Mouse (Mus musculus): ENCODE results near the gene Eogt. TPM values are rescaled to one million over a fixed set of nuclear protein-coding genes. Genes with fewer than 3 reads are reported as not detected.

Eogt gene
- 10 to 100 TPM in 22 of 26 experiments, 1 to 10 TPM in 4; 5.0 to 23.7 (median 15.8) TPM for total RNA-seq (2018; cell fraction: chromatin; rRNA removed)
- total RNA-seq (2018; cell fraction: cytosol; rRNA removed): 10 to 100 TPM in 21 of 26 experiments, 1 to 10 TPM in 5; 7.6 to 13.3 (median 10.6) TPM
- 10 to 100 TPM in 23 of 26 experiments, 1 to 10 TPM in 3; 8.2 to 23.1 (median 17.1) TPM for total RNA-seq (2018; cell fraction: nucleus; rRNA removed)
- 8.7 to 11.8 TPM (median 9.6 TPM) in 3 replicates for polyA plus RNA-seq (2018)

DNA sequence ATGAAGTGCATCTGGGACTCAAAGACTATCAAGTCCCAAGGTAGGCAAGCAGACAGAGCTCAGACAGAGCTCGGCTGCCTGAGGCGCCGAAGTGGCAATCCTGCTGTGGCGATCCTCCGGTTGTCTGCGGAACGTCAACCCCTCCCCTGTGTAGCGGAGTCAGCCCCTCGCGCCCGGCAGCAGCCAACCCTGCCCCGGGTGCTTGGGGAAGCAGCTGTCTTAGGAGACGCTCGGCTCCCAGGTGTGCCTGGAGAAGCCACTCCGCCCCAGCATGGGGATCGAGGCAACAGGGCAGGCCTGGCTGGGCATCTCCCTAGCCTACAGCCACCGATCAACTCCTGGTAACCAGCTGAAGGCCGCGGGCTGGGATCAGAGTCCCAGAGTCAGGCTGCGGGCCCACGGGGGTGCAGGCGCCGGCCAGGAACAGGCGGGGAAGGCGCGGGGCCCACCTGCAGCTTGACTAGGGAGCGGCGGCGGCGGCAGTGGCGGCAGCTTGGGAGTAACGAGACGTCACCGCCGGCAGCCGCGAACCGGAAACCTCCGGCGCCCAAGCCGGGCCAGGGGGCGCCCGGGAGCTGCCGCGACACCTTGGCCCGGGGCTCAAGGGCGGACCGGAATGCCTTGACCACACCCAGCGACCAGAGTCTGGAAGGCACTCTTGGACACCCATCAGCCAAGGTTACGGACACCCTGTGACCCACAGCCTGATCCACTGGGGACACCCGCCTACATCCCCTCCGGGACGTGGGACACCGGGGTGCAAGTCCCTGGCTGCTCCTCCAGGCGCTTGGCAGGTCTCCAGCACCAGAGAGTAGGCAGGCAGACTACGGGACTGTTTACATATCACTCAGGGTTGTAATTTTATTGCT, at the start of gene Eogt:
Gene Eogt (minus strand): TSS at position 800 of the 869 bp plus-strand sequence.
- Histone ChIP-seq H3K4me3 (ENCODE audit: inconsistent target) (peak within 1 kb of the TSS; percentile 40), H3K27ac (peak within 1 kb of the TSS; percentile 65), H3K79me2 (ENCODE audit: inconsistent target) (no peaks in the 10 kb centered on the region), H3K36me3 (ENCODE audit: inconsistent target) (peaks cover 10% of the 10 kb centered on the region)
- 2% methylated on average over 48 of the region's 56 CpGs for WGBS (ENCODE audit: missing documents)

DNA sequence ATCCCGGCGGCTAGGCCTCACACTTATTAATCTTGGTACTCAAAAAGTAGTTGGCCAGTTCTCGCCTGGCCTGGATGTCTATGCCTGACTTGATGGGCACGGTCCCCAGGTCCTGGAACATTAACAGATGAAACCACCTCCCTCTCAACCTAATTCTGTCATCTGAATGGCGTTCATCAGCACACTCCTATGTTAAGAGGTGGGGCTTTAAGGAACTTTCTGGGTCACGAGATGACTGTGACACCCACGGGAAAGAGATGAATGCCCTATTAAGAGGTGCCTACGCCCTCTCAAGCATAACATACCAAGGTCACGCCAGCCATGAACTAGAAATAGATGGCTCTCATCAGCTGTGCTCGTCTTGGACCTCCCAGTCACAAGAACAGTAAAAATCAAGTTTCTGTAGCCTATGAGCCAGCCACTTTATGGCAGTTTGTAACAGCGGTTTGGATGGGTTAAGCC, 30.4 kb upstream of the Eogt start:
- Histone ChIP-seq H3K27ac (peak overlapping the region; percentile 83), H3K4me3 (ENCODE audit: inconsistent target) (peak overlapping the region; percentile 46), H3K36me3 (ENCODE audit: inconsistent target) (no peaks in the 10 kb centered on the region), H3K79me2 (ENCODE audit: inconsistent target) (peaks cover 42% of the 10 kb centered on the region)
- WGBS (ENCODE audit: missing documents): 31% methylated on average over 11 of the region's 11 CpGs

DNA sequence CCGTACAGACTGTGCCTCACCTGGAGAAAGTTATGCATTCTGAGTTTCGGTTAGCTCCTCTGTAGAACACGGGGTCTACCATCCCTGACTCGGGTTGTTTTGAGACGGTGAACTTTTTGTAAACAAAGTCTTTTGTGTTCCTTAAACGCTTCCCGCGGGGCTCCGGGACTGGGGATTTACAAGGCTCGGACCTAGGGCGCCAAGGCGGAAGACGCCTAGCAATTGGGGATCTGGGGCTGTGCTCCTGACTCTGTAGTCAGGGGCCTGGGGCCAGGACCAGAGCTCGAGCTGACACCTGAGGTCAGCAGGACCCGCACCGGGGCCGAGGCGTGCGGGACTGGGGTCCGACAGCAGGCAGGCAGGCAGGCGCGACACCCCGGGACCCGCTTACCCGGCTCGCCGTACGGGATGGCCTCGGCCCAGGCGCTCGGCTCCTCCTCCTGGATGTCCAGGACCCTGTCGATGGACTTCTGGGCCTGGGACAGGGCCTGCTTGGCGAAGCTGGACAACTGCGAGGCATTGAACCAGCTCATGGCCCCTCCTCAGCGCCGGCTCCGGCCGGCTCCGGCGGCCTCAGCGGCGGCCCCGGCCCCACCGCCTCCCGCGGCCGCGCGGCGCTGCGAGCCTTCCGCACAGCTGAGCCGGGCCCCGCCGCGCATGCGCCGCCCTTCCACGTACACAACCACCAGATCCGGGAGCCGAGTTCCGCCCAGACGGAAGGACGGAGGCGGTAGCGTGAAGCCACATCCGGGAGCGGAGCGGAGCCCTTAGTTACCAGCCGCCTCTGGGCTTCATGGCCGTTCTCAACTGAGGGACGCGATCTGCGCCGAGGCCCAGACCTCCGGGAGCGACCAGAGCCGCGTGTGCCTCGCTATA, 29.7 kb upstream of the Eogt start, which contains the start of gene Tmf1:
Gene Tmf1 (minus strand): TSS at position 632 of the 876 bp plus-strand sequence.
- H3K36me3 ChIP-seq (ENCODE audit: inconsistent target): peaks cover 1% of the 10 kb centered on the region
- H3K27ac ChIP-seq: peak within 1 kb of the TSS; percentile 83
- peaks cover 49% of the 10 kb centered on the region for H3K79me2 ChIP-seq (ENCODE audit: inconsistent target)
- under 1% methylated on average over 70 of the region's 80 CpGs for WGBS (ENCODE audit: missing documents)
- H3K4me3 ChIP-seq (ENCODE audit: inconsistent target): peak within 1 kb of the TSS; percentile 88

DNA sequence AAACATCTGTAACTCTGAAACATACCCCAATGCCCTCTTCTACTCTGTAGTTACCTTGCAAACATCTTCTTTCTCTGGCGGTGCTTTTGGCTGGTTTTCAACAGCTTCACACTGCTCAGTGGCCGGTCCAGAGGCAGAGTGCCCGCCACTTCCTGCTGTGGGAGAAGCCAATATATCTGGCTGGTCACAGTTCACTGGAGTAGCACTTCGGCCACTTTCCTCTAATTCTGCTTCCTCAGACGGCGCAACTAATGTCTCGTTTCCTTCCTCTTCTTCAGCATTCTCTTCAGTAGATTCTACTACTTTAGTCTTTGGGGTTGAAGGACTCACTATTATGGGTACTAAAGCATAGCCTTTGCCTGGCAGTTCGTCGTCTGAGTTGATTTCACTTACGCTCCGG, 26.7 kb upstream of the Eogt start:
- peak overlapping the region; percentile 14; the same call in 1 of the 2 replicates for H3K27ac ChIP-seq

DNA sequence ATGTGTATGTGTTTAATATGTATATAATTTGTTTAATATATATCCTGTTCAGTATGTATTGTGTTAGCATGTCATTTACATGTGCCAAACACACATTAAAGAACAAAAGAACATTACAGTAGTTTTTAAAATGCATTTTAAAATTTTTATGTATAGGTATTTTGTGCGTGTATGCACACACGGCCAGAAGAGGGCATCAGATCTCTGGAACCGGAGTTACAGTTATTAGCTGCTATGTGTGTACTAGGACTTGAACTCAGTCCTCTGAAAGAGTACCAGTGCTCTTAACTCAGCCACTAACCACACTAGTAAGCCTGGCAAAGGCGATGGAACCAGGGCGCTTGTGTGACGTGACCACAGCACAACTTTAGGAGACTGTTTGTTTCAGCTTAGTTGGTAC, 1.2 kb upstream of the Eogt start:
- H3K27ac ChIP-seq: peak overlapping the region; percentile 65
- H3K36me3 ChIP-seq (ENCODE audit: inconsistent target): peaks cover 17% of the 10 kb centered on the region
- 90% methylated on average over 6 of the region's 6 CpGs for WGBS (ENCODE audit: missing documents)
- H3K79me2 ChIP-seq (ENCODE audit: inconsistent target): no peaks in the 10 kb centered on the region
- H3K4me3 ChIP-seq (ENCODE audit: inconsistent target): no peak overlapping the region

More for the DNA sequence above, 26.7 kb upstream of the Eogt start:
- H3K4me3 ChIP-seq (ENCODE audit: inconsistent target): no peak overlapping the region
- 30% methylated on average over 10 of the region's 11 CpGs for WGBS (ENCODE audit: missing documents)
- peaks cover 79% of the 10 kb centered on the region for H3K79me2 ChIP-seq (ENCODE audit: inconsistent target)
- H3K36me3 ChIP-seq (ENCODE audit: inconsistent target): peaks cover 23% of the 10 kb centered on the region

DNA sequence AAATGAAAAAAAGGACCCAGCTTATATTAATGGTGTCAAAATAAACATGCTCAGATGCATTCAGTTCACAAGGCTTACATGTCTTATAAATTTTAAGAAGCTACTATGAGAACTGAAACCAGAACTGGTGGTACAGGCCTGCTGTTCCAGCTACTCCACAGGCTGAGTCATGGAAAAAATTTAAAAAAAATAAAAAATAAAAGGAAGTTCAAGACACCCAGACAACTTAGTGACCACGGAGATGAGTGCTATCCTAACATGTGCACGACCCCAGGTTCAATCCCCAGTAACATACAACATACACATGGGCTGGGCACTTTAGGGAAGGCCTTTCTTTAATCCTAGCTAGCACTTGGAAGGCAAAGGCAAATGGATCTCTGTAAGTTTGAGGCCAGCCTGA, 739 bp upstream of the Eogt start:
- Histone ChIP-seq H3K4me3 (ENCODE audit: inconsistent target) (no peak overlapping the region), H3K27ac (peak overlapping the region; percentile 65), H3K79me2 (ENCODE audit: inconsistent target) (no peaks in the 10 kb centered on the region), H3K36me3 (ENCODE audit: inconsistent target) (peaks cover 17% of the 10 kb centered on the region)
- 9% methylated on average over 2 of the region's 2 CpGs for WGBS (ENCODE audit: missing documents)

DNA sequence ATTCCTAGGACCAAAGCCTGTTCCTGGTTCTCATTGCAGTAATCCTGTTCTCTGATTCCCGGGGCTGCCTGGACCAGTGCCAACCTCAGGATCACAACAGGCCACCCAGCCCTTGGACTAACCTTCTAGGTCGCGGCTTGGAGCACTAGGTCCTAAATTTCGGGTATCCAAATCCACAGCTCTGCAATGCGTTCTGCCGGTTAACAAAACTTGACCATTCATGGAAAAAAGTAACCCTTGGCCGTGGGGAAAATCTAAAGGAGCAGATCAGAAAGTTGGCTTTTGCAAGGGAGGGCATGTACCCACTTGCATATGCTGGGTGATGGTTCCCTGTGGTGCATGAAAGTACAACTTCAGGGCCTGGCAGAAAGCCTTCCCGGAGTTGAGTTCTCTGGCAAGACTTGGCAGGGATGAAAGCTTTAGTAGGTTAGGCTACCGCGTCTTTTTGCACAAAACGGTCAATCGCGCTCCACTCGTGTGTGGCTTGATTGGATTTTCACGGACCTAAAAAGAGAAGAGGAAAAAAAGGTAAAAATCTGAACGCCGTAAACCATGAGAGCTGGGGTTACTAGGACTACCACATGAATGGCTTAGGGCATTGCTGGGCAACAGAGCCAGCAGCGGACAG, 1.1 kb downstream of the Eogt start:
- H3K79me2 ChIP-seq (ENCODE audit: inconsistent target): no peaks in the 10 kb centered on the region
- H3K36me3 ChIP-seq (ENCODE audit: inconsistent target): peaks cover 9% of the 10 kb centered on the region; the same call in 1 of the 2 replicates
- peak overlapping the region; percentile 40 for H3K4me3 ChIP-seq (ENCODE audit: inconsistent target)
- no peak overlapping the region for H3K27ac ChIP-seq
- WGBS (ENCODE audit: missing documents): 44% methylated on average over 18 of the region's 18 CpGs

DNA sequence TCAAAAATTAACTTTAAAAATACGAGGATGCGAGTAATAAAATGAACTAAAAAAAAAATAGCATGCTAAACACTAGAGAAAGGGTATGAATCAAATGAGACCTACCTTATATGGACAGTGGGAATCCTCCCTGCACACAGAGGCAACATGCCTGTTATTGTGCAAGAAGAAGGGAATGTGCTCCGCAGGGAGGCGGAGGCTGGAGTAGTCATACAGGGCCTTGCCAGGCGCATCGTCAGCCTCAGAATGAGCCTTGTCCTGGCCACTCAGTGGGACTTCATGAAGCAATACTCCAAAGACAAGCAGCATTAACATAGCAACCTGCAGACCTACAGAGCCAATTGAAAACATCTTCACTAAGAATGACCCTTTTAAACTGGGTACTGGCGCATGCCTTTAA, 3.8 kb downstream of the Eogt start:
- Histone ChIP-seq H3K79me2 (ENCODE audit: inconsistent target) (no peaks in the 10 kb centered on the region), H3K27ac (no peak overlapping the region), H3K36me3 (ENCODE audit: inconsistent target) (peaks cover 28% of the 10 kb centered on the region; the same call in 1 of the 2 replicates), H3K4me3 (ENCODE audit: inconsistent target) (no peak overlapping the region)
- 95% methylated on average over 7 of the region's 7 CpGs for WGBS (ENCODE audit: missing documents)

DNA sequence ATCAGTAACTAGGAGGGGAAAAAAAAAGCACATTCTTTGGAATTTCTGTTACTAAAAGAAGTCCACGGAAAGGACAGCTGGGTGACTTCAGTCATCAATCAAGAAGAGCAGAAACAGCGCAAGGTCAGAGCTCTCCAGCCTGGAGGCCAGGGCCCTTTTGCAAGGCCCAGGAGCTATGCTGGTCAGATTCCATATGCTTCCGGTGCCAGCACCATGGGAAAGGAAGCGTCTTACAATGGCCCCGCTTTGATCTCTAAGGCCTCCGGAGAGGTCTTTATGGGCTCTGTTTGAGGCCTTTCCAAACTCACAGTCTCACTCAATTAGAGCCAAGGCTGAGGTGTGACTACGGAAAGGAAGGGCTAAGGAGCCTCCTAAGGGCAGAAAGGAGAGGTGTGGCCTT, 4.6 kb downstream of the Eogt start:
- no peaks in the 10 kb centered on the region for H3K79me2 ChIP-seq (ENCODE audit: inconsistent target)
- H3K4me3 ChIP-seq (ENCODE audit: inconsistent target): no peak overlapping the region
- H3K27ac ChIP-seq: no peak overlapping the region
- 89% methylated on average over 7 of the region's 7 CpGs for WGBS (ENCODE audit: missing documents)
- H3K36me3 ChIP-seq (ENCODE audit: inconsistent target): peaks cover 36% of the 10 kb centered on the region; the same call in 1 of the 2 replicates

DNA sequence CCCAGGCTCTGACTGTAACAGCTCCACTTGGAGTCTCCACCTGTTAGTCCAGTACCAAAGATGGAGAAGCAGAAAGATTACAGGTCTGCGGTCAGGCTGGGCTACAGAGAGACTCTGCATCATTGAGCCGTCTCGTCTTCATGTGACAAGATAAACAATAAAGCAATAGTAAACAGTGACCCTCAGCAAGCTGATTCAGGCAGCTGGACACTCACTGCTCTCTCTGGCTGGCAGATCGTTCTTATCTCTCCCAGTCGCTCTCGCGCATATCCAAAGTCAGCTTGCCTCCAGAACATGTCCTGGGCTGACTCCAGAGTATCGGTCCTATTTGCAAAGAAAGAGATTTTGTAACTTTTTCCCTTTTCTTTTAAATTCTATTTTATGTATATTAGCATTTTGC, 6.4 kb downstream of the Eogt start:
- Histone ChIP-seq H3K27ac (no peak overlapping the region), H3K4me3 (ENCODE audit: inconsistent target) (no peak overlapping the region), H3K36me3 (ENCODE audit: inconsistent target) (peaks cover 39% of the 10 kb centered on the region; the same call in 1 of the 2 replicates), H3K79me2 (ENCODE audit: inconsistent target) (no peaks in the 10 kb centered on the region)
- WGBS (ENCODE audit: missing documents): 95% methylated on average over 8 of the region's 8 CpGs

DNA sequence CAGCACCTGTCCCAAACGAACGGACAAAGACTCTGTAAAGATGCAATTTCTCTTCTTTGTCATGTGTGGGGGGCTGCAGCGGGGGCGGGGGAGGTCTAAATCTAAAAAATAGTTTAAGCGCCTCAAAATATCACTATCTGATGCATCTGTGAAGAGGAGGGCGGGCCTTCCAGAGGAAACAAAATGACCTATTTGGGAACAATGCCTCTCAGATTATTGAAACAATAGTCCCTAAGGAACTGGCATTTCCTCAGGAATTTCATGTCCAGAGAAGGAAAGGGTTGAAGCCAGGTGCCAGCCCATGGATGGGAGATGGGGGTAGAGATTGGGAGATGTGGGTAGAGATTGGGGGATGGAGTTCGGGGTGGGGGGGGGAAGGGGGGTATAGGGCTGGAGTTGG, 7.2 kb downstream of the Eogt start:
- H3K27ac ChIP-seq: no peak overlapping the region
- no peak overlapping the region for H3K4me3 ChIP-seq (ENCODE audit: inconsistent target)
- 98% methylated on average over 7 of the region's 7 CpGs for WGBS (ENCODE audit: missing documents)
- no peaks in the 10 kb centered on the region for H3K79me2 ChIP-seq (ENCODE audit: inconsistent target)
- H3K36me3 ChIP-seq (ENCODE audit: inconsistent target): peaks cover 39% of the 10 kb centered on the region; the same call in 1 of the 2 replicates

DNA sequence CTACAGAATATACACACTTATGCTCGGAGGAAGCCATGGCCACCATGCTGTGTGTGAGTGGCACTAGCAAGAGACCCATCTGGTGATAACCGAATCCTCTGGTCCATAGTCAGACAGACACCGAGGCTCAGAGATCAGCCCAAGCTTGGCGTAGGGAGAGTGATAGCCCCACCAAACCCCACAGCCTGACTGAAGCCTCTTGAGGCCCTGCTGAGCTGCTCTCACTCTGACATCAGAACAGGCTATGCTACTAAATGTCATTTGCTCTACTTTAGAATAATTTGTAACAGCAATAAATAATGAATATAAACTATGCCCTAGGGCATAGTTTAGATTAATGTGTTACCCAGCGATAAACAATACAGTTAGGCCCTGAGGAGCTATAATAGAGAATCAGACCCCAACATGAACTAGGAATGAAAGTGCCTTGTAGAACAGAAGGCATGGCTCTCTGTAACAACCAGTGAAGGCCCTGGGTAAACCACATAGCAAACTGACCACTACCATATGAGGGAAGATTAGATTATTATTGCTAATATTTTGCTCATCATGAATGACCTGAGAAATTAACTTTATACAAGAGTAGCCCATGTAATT, 16.2 kb downstream of the Eogt start:
- Histone ChIP-seq H3K27ac (no peak overlapping the region), H3K79me2 (ENCODE audit: inconsistent target) (no peaks in the 10 kb centered on the region), H3K36me3 (ENCODE audit: inconsistent target) (peaks cover 16% of the 10 kb centered on the region; the same call in 1 of the 2 replicates), H3K4me3 (ENCODE audit: inconsistent target) (no peak overlapping the region)
- 100% methylated on average over 5 of the region's 5 CpGs for WGBS (ENCODE audit: missing documents)

DNA sequence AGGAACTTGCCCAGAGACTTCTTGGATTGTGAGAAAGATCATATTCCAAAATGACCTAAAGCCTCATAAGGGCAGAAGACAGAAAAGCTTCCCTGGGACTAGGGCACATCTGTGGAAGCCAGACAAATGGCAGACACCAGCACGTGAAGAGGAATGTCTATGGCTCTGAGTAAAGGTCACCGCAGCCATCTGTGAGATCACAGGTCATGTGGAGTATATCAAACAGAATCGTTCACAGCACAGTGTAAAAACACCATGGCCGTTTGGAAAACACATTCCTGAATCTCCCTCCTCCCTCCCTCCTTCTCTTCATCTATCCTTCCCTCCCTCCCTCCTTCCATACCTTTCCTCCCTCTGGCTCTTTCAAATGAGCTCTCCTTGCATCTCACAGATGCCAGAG, 17.2 kb downstream of the Eogt start:
- no peak overlapping the region for H3K4me3 ChIP-seq (ENCODE audit: inconsistent target)
- 98% methylated on average over 4 of the region's 4 CpGs for WGBS (ENCODE audit: missing documents)
- peaks cover 16% of the 10 kb centered on the region; the same call in 1 of the 2 replicates for H3K36me3 ChIP-seq (ENCODE audit: inconsistent target)
- no peak overlapping the region for H3K27ac ChIP-seq
- H3K79me2 ChIP-seq (ENCODE audit: inconsistent target): no peaks in the 10 kb centered on the region

Data from macrophage (primary cell).